Mouse (Mus musculus): ENCODE measurements at regions not wholly inside any gene's neighbourhood (a gene's known extent, or its start where the extent isn't known, plus 50 kb on each side); places are given as distances from the start of the nearest gene placed in this dataset.

- DNase-seq (ENCODE audit: low read depth, low spot score): no peak
These were observed 228.4 kb upstream of the Cox7c start for GRCm38 (mm10) chr13:86274926-86275622.

- peak; percentile 13 for DNase-seq (ENCODE audit: low read depth, low spot score)
These were observed 191.3 kb upstream of the Cox7c start for GRCm38 (mm10) chr13:86238054-86238453.

- DNase-seq (ENCODE audit: low read depth, low spot score): no peak
These were observed 158.9 kb upstream of the Cox7c start for GRCm38 (mm10) chr13:86205641-86206040.

- DNase-seq (ENCODE audit: low read depth, low spot score): no peak
These were observed 133.8 kb upstream of the Cox7c start for GRCm38 (mm10) chr13:86180496-86180895.

GRCm38 (mm10) chr13:86147331-86147730 lies 100.6 kb upstream of the Cox7c start:
- no peak for DNase-seq (ENCODE audit: low read depth, low spot score)

- DNase-seq (ENCODE audit: low read depth, low spot score): no peak
These were observed 64.8 kb upstream of the Cox7c start for GRCm38 (mm10) chr13:86111372-86112094.

- peak; percentile 7 for DNase-seq (ENCODE audit: low read depth, low spot score)
These were observed 55.5 kb upstream of the Cox7c start for GRCm38 (mm10) chr13:86102212-86102611.

- no peak for DNase-seq (ENCODE audit: low read depth, low spot score)
These were observed 51.1 kb upstream of the Cox7c start for GRCm38 (mm10) chr13:86097836-86098235.

GRCm38 (mm10) chr13:86097291-86097690 lies 50.6 kb upstream of the Cox7c start:
- no peak for DNase-seq (ENCODE audit: low read depth, low spot score)
